Mouse (Mus musculus): Measurements from ENCODE around the gene Sumo2. TPM values are rescaled to one million over a fixed set of nuclear protein-coding genes. Genes with fewer than 3 reads are reported as not detected.

Gene Sumo2
- polyA plus RNA-seq, 2 experiments: 543 to 942 TPM

DNA sequence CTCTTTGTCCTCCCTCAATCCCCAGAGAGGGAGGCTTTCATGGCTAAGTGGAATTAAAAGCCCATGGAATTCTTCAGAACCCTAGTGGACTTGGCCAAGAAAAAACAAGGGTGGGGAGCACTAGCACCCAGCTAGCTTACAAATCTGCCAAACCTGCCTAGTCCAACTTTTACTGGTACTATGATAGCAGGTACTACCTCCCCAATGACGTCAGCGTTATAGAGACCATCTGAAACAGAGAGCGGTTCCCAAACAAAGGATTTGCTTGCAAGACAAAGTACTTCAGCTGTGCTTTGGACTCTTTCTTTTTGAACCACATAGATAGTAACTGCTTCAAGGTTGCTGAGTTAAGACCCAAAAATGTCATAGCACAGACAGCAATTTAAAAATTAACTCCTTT is 24.1 kb downstream of the Sumo2 start:
- H3K9me3 ChIP-seq (ENCODE audit: control insufficient read depth, low read length): no peaks in the 10 kb centered on the region
- 51% methylated on average over 3 of the region's 3 CpGs for WGBS
- H3K9ac ChIP-seq (ENCODE audit: low read depth, low read length, severe bottlenecking): peak overlapping the region; percentile 88
- peak overlapping the region; percentile 81 for H3K4me2 ChIP-seq (replicated peaks; ENCODE audit: low read depth, low read length, severe bottlenecking)
- H3K4me3 ChIP-seq (replicated peaks; ENCODE audit: low read length): peak overlapping the region; percentile 91
- no peak for ATAC-seq (ENCODE audit: low FRiP score, low read depth)
- TF ChIP-seq POLR2A (IDR thresholded peaks at IDR 0.05; ENCODE audit: borderline replicate concordance, extremely low read depth, insufficient read depth, insufficient read length): no peak
- H3K36me3 ChIP-seq (ENCODE audit: control insufficient read depth, insufficient read depth, low read length): no peaks in the 10 kb centered on the region
- H3K27ac ChIP-seq (replicated peaks; ENCODE audit: low read depth, low read length): no peak overlapping the region
- peaks cover 32% of the 10 kb centered on the region for H3K4me1 ChIP-seq (ENCODE audit: control insufficient read depth, insufficient read depth, low read length)
- H3K27me3 ChIP-seq (ENCODE audit: control insufficient read depth, insufficient read depth, low read length): no peaks in the 10 kb centered on the region
- no peak for DNase-seq (ENCODE audit: low spot score)

DNA sequence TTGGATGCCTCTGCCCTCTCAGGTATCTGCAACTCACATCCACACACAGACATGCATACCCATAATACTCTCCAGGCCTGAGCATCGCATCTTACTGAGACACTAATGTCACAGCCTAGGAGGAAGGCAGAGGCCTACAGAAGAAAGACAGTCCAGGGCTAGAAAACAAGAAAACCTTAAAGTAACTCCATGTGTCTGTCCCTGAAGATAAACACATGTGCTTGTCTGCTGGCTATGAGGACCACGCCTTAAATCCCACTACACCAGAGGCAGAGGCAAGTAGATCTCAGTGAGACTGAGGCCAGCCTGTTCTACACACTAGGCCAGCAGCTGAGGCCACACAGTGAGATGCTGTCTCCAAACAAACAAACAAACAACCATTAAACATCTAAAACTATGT is 25.0 kb downstream of the Sumo2 start:
- peak overlapping the region; percentile 91; the same call in 1 of the 2 replicates for H3K4me3 ChIP-seq (replicated peaks; ENCODE audit: low read length)
- no peaks in the 10 kb centered on the region for H3K27me3 ChIP-seq (ENCODE audit: control insufficient read depth, insufficient read depth, low read length)
- DNase-seq (ENCODE audit: low spot score) (no peak), ATAC-seq (ENCODE audit: low FRiP score, low read depth) (no peak)
- peak overlapping the region; percentile 81 for H3K4me2 ChIP-seq (replicated peaks; ENCODE audit: low read depth, low read length, severe bottlenecking)
- 58% methylated on average over 2 of the region's 2 CpGs for WGBS
- H3K9me3 ChIP-seq (ENCODE audit: control insufficient read depth, low read length): no peaks in the 10 kb centered on the region
- no peak overlapping the region for H3K27ac ChIP-seq (replicated peaks; ENCODE audit: low read depth, low read length)
- peaks cover 32% of the 10 kb centered on the region for H3K4me1 ChIP-seq (ENCODE audit: control insufficient read depth, insufficient read depth, low read length)
- peak overlapping the region; percentile 31; the same call in 1 of the 2 replicates for H3K9ac ChIP-seq (ENCODE audit: low read depth, low read length, severe bottlenecking)
- no peaks in the 10 kb centered on the region for H3K36me3 ChIP-seq (ENCODE audit: control insufficient read depth, insufficient read depth, low read length)
- TF ChIP-seq POLR2A (IDR thresholded peaks at IDR 0.05; ENCODE audit: borderline replicate concordance, extremely low read depth, insufficient read depth, insufficient read length): no peak

DNA sequence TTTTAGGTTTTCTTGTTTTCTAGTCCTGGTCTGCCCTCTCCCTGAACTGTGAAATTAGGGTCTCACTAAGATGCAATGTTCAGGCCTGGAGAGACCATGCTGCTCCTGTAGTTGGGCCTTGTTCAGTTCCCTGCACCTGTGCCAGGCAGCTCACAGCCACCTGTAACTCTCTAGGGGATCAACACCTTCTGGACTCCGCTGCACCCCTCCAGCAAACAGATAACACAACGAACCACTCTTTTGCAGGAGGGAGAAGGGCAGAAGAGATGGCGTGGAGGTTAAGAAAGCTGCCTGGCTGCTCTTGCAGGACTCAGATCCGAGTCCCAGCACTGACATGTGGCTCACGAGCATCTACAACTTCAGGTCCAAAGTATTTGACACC is 25.6 kb downstream of the Sumo2 start:
- Histone ChIP-seq H3K9me3 (ENCODE audit: control insufficient read depth, low read length) (no peaks in the 10 kb centered on the region), H3K27ac (replicated peaks; ENCODE audit: low read depth, low read length) (0 out of 2 replicates have a peak overlapping the region, but pooled peaks have one; percentile 19)

DNA sequence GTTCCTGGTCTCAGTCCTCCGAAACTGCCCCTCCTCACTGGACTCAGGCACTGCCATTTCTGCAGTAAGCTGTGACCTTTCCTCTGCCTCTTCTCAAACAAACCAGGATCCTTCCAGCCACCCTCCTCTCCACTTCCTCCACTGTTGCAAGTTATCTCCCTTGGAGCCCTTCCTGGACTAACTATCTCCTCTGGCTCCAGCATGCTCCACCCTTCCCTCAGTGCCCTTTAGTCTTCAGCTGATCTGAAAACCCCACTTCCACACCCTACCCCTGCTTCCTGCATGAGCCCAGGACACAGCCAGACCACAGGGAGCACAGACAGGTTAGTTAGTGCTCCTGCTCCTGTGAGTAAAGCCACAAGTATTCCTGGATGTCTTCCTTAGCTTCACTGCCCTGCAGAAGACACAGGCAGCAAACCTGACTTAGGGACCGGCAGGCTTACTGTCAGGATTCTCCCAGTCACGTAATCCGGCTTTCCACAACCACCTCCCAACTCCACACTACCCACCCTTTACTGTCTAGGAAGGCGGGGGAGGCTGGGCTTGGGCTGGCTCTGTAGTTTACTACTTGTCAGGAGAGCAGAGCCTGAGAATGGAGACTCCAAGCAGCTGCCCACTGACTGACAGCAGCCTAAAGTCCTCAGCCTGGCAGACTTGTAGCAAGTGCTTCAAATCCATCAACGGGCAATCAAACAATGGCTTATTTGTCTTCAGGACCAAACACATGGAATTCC is 26.1 kb downstream of the Sumo2 start:
- H3K27me3 ChIP-seq (ENCODE audit: control insufficient read depth, insufficient read depth, low read length): no peaks in the 10 kb centered on the region
- 0 out of 2 replicates have a peak overlapping the region, but pooled peaks have one; percentile 19 for H3K27ac ChIP-seq (replicated peaks; ENCODE audit: low read depth, low read length)
- H3K4me3 ChIP-seq (replicated peaks; ENCODE audit: low read length): 0 out of 2 replicates have a peak overlapping the region, but pooled peaks have one; percentile 1
- H3K36me3 ChIP-seq (ENCODE audit: control insufficient read depth, insufficient read depth, low read length): no peaks in the 10 kb centered on the region
- DNase-seq (ENCODE audit: low spot score) (no peak), ATAC-seq (ENCODE audit: low FRiP score, low read depth) (no peak)
- WGBS: 44% methylated on average over 6 of the region's 6 CpGs
- peaks cover 32% of the 10 kb centered on the region for H3K4me1 ChIP-seq (ENCODE audit: control insufficient read depth, insufficient read depth, low read length)
- no peak for TF ChIP-seq POLR2A (IDR thresholded peaks at IDR 0.05; ENCODE audit: borderline replicate concordance, extremely low read depth, insufficient read depth, insufficient read length)
- H3K9ac ChIP-seq (ENCODE audit: low read depth, low read length, severe bottlenecking): 0 out of 2 replicates have a peak overlapping the region, but pooled peaks have one; percentile 31
- peak overlapping the region; percentile 23; the same call in 1 of the 2 replicates for H3K4me2 ChIP-seq (replicated peaks; ENCODE audit: low read depth, low read length, severe bottlenecking)
- H3K9me3 ChIP-seq (ENCODE audit: control insufficient read depth, low read length): no peaks in the 10 kb centered on the region

More for the DNA sequence above, 25.6 kb downstream of the Sumo2 start:
- H3K4me3 ChIP-seq (replicated peaks; ENCODE audit: low read length): 0 out of 2 replicates have a peak overlapping the region, but pooled peaks have one; percentile 1
- peaks cover 32% of the 10 kb centered on the region for H3K4me1 ChIP-seq (ENCODE audit: control insufficient read depth, insufficient read depth, low read length)
- no peaks in the 10 kb centered on the region for H3K36me3 ChIP-seq (ENCODE audit: control insufficient read depth, insufficient read depth, low read length)
- 0 out of 2 replicates have a peak overlapping the region, but pooled peaks have one; percentile 31 for H3K9ac ChIP-seq (ENCODE audit: low read depth, low read length, severe bottlenecking)
- 48% methylated on average over 5 of the region's 5 CpGs for WGBS
- no peak for TF ChIP-seq POLR2A (IDR thresholded peaks at IDR 0.05; ENCODE audit: borderline replicate concordance, extremely low read depth, insufficient read depth, insufficient read length)
- 0 out of 2 replicates have a peak overlapping the region, but pooled peaks have one; percentile 81 for H3K4me2 ChIP-seq (replicated peaks; ENCODE audit: low read depth, low read length, severe bottlenecking)
- no peak for DNase-seq (ENCODE audit: low spot score)
- H3K27me3 ChIP-seq (ENCODE audit: control insufficient read depth, insufficient read depth, low read length): no peaks in the 10 kb centered on the region
- ATAC-seq (ENCODE audit: low FRiP score, low read depth): no peak

DNA sequence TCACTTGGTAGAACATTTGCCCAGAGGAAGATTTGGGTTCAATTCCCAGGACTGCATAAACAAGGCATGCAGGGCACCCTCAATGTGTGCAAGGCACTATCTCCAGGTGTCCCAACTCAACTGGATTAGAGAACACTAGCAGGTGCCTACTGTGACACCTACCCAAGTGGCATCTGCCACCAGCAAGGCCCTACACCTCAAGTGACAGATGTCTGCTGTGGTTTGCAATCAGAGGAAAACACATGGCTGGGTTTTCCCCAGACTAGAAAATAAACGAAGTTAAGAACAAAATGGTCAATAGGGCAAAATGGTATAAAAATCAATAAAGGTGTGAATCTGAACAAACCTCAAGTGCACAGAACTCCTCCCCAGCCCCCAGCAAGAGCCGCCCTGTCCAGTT is 28.0 kb downstream of the Sumo2 start:
- H3K4me3 ChIP-seq (replicated peaks; ENCODE audit: low read length): no peak overlapping the region
- no peak overlapping the region for H3K9ac ChIP-seq (ENCODE audit: low read depth, low read length, severe bottlenecking)
- WGBS: 82% methylated on average over 2 of the region's 2 CpGs
- ATAC-seq (ENCODE audit: low FRiP score, low read depth) (no peak), DNase-seq (ENCODE audit: low spot score) (no peak)
- H3K27ac ChIP-seq (replicated peaks; ENCODE audit: low read depth, low read length): no peak overlapping the region
- H3K36me3 ChIP-seq (ENCODE audit: control insufficient read depth, insufficient read depth, low read length): peaks cover 3% of the 10 kb centered on the region; the same call in 1 of the 2 replicates
- no peaks in the 10 kb centered on the region for H3K27me3 ChIP-seq (ENCODE audit: control insufficient read depth, insufficient read depth, low read length)
- H3K9me3 ChIP-seq (ENCODE audit: control insufficient read depth, low read length): no peaks in the 10 kb centered on the region
- no peak overlapping the region for H3K4me2 ChIP-seq (replicated peaks; ENCODE audit: low read depth, low read length, severe bottlenecking)
- H3K4me1 ChIP-seq (ENCODE audit: control insufficient read depth, insufficient read depth, low read length): peaks cover 32% of the 10 kb centered on the region
- TF ChIP-seq POLR2A (IDR thresholded peaks at IDR 0.05; ENCODE audit: borderline replicate concordance, extremely low read depth, insufficient read depth, insufficient read length): no peak
